Mouse (Mus musculus) kidney, embryonic 14.5 days (tissue): Measurements from ENCODE around the gene Elf2. TPM values are rescaled to one million over a fixed set of nuclear protein-coding genes. Genes with fewer than 3 reads are reported as not detected.

ENCODE experiments used
- ATAC-seq: fragments of 200-750 bp; cut with Nextera tagmentation; 2 replicates; pipeline ENCODE4 v1.8.0; 2017; ENCODE audit warnings: moderate number of reproducible peaks, mild to moderate bottlenecking, moderate TSS enrichment, moderate library complexity; ENCODE audit not compliant: low FRiP score, low TSS enrichment
- H3K27ac ChIP-seq: fragments of 300-500 bp; sonication (generic); 2 replicates; pipeline ENCODE4 v1.5.1; 2014; ENCODE audit warnings: low read depth, mild to moderate bottlenecking, low read length, moderate library complexity, mixed read lengths
- H3K27me3 ChIP-seq: fragments of 300-500 bp; sonication (generic); 2 replicates; pipeline ENCODE4 v1.6.1; 2014; ENCODE audit warnings: mild to moderate bottlenecking, low read length; ENCODE audit not compliant: control insufficient read depth, insufficient read depth
- H3K36me3 ChIP-seq: fragments of 300-500 bp; sonication (generic); 2 replicates; pipeline ENCODE4 v1.6.1; 2014; ENCODE audit warnings: low read length, mixed read lengths; ENCODE audit not compliant: control insufficient read depth, insufficient read depth
- H3K4me1 ChIP-seq: fragments of 300-500 bp; sonication (generic); 2 replicates; pipeline ENCODE4 v1.6.1; 2014; ENCODE audit warnings: low read length, mixed read lengths; ENCODE audit not compliant: control insufficient read depth, insufficient read depth
- H3K4me2 ChIP-seq: fragments of 300-500 bp; sonication (generic); replicated peaks from 2 replicates; pipeline ENCODE4 v1.6.1; 2014; ENCODE audit warnings: low read depth, mild to moderate bottlenecking, low read length
- H3K4me3 ChIP-seq: fragments of 300-500 bp; sonication (generic); 2 replicates; pipeline ENCODE4 v1.5.1; 2014; ENCODE audit warnings: mild to moderate bottlenecking, low read length
- H3K9ac ChIP-seq: fragments of 300-500 bp; sonication (generic); 2 replicates; pipeline ENCODE4 v1.6.1; 2014; ENCODE audit warnings: low read depth, mild to moderate bottlenecking, low read length, moderate library complexity
- H3K9me3 ChIP-seq: fragments of 300-500 bp; sonication (generic); 2 replicates; pipeline ENCODE4 v1.6.1; 2016; ENCODE audit warnings: low read length; ENCODE audit not compliant: control insufficient read depth
- WGBS: fragments of 180-500 bp; shearing (Covaris S2); extraction: QIAGEN DNeasy Blood & Tissue Kit; methylation state at CpG from one replicate; pipeline ENCODE4 v1.1.7; 2014; 5-methylcytosine and 5-hydroxymethylcytosine counted together
- polyA plus RNA-seq: library from polyadenylated mRNA; unstranded; fragments of >200 nt; fragmentation: Nextera tagmentation; extraction: Ambion mirVana; gene quantifications from 2 replicates; pipeline ENCODE4 v1.2.1, GENCODE M21; 2014

Gene Elf2
- polyA plus RNA-seq, 1 experiment from 2014 or later = 61.6 TPM

- Histone ChIP-seq H3K36me3 (no peaks in the 10 kb centered on the region), H3K27ac (no peak overlapping the region), H3K4me3 (no peak overlapping the region), H3K4me2 (no peak overlapping the region), H3K9ac (no peak overlapping the region), H3K9me3 (no peaks in the 10 kb centered on the region), H3K4me1 (peaks cover 3% of the 10 kb centered on the region; the same call in 1 of the 2 replicates), H3K27me3 (no peaks in the 10 kb centered on the region)
- no peak for ATAC-seq
- 93% methylated on average over 6 of the region's 6 CpGs for WGBS
Observed at GRCm38 (mm10) chr3:51230146-51230835, 110.2 kb downstream of the Elf2 start.

- H3K9ac ChIP-seq = no peak overlapping the region
- no peaks in the 10 kb centered on the region for H3K27me3 ChIP-seq
- H3K4me3 ChIP-seq = no peak overlapping the region
- 96% methylated on average over 3 of the region's 3 CpGs for WGBS
- ATAC-seq = no peak
- no peaks in the 10 kb centered on the region for H3K36me3 ChIP-seq
- H3K27ac ChIP-seq = no peak overlapping the region
- H3K4me1 ChIP-seq = peaks cover 3% of the 10 kb centered on the region; the same call in 1 of the 2 replicates
- H3K4me2 ChIP-seq = no peak overlapping the region
- no peaks in the 10 kb centered on the region for H3K9me3 ChIP-seq
Observed at GRCm38 (mm10) chr3:51229226-51229625, 111.2 kb downstream of the Elf2 start.

- Histone ChIP-seq H3K4me3 (no peak overlapping the region), H3K36me3 (no peaks in the 10 kb centered on the region), H3K9me3 (no peaks in the 10 kb centered on the region), H3K4me2 (no peak overlapping the region), H3K9ac (no peak overlapping the region), H3K27me3 (no peaks in the 10 kb centered on the region), H3K4me1 (peaks cover 3% of the 10 kb centered on the region; the same call in 1 of the 2 replicates), H3K27ac (no peak overlapping the region)
- no peak for ATAC-seq
- WGBS = 85% methylated on average over 9 of the region's 9 CpGs
Observed at GRCm38 (mm10) chr3:51228821-51229205, 111.7 kb downstream of the Elf2 start.

GRCm38 (mm10) chr3:51228038-51228820 lies 112.2 kb downstream of the Elf2 start:
- ATAC-seq = no peak
- Histone ChIP-seq H3K27me3 (no peaks in the 10 kb centered on the region), H3K4me3 (no peak overlapping the region), H3K9ac (no peak overlapping the region), H3K4me2 (no peak overlapping the region), H3K36me3 (no peaks in the 10 kb centered on the region), H3K9me3 (no peaks in the 10 kb centered on the region), H3K4me1 (peaks cover 9% of the 10 kb centered on the region), H3K27ac (no peak overlapping the region)
- WGBS = 81% methylated on average over 10 of the region's 10 CpGs

GRCm38 (mm10) chr3:51226601-51227000 lies 113.9 kb downstream of the Elf2 start:
- 0 out of 2 replicates have a peak overlapping the region, but pooled peaks have one; percentile 6 for H3K4me2 ChIP-seq
- 83% methylated on average over 3 of the region's 3 CpGs for WGBS
- H3K9me3 ChIP-seq = no peaks in the 10 kb centered on the region
- no peaks in the 10 kb centered on the region for H3K36me3 ChIP-seq
- H3K9ac ChIP-seq = no peak overlapping the region
- peaks cover 13% of the 10 kb centered on the region for H3K4me1 ChIP-seq
- no peaks in the 10 kb centered on the region for H3K27me3 ChIP-seq
- no peak overlapping the region for H3K27ac ChIP-seq
- ATAC-seq = no peak
- H3K4me3 ChIP-seq = no peak overlapping the region

DNA sequence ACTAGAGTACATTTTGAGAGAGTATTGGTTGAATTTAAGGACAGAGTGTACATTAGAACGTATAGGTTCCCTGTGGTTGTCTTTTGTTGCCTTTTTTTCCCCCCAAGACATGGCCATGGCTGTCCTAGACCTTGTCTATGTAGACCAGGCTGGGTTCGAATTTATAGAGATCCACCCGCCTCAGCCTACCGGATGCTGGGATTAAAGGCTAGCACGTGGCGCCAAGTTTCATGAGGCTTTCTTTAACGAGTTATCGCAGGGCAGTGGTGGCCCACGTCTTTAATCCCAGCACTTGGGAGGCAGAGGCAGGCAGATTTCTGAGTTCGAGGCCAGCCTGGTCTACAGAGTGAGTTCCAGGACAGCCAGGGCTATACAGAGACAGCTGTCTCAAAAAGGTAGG lies 114.5 kb downstream of the Elf2 start:
- WGBS = 97% methylated on average over 10 of the region's 10 CpGs
- H3K27me3 ChIP-seq = no peaks in the 10 kb centered on the region
- no peaks in the 10 kb centered on the region for H3K36me3 ChIP-seq
- no peaks in the 10 kb centered on the region for H3K9me3 ChIP-seq
- peak overlapping the region; percentile 89; the same call in 1 of the 2 replicates for H3K4me3 ChIP-seq
- H3K4me1 ChIP-seq = peaks cover 13% of the 10 kb centered on the region
- peak overlapping the region; percentile 64 for H3K4me2 ChIP-seq
- no peak overlapping the region for H3K9ac ChIP-seq
- no peak overlapping the region for H3K27ac ChIP-seq
- no peak for ATAC-seq

- Histone ChIP-seq H3K36me3 (no peaks in the 10 kb centered on the region), H3K4me1 (peaks cover 13% of the 10 kb centered on the region), H3K4me3 (peak overlapping the region; percentile 89), H3K9ac (peak overlapping the region; percentile 93), H3K4me2 (peak overlapping the region; percentile 64), H3K27me3 (no peaks in the 10 kb centered on the region), H3K27ac (peak overlapping the region; percentile 92), H3K9me3 (no peaks in the 10 kb centered on the region)
- under 1% methylated on average over 38 of the region's 39 CpGs for WGBS
- ATAC-seq = no peak
Observed at GRCm38 (mm10) chr3:51225226-51225750, 115.2 kb downstream of the Elf2 start.

DNA sequence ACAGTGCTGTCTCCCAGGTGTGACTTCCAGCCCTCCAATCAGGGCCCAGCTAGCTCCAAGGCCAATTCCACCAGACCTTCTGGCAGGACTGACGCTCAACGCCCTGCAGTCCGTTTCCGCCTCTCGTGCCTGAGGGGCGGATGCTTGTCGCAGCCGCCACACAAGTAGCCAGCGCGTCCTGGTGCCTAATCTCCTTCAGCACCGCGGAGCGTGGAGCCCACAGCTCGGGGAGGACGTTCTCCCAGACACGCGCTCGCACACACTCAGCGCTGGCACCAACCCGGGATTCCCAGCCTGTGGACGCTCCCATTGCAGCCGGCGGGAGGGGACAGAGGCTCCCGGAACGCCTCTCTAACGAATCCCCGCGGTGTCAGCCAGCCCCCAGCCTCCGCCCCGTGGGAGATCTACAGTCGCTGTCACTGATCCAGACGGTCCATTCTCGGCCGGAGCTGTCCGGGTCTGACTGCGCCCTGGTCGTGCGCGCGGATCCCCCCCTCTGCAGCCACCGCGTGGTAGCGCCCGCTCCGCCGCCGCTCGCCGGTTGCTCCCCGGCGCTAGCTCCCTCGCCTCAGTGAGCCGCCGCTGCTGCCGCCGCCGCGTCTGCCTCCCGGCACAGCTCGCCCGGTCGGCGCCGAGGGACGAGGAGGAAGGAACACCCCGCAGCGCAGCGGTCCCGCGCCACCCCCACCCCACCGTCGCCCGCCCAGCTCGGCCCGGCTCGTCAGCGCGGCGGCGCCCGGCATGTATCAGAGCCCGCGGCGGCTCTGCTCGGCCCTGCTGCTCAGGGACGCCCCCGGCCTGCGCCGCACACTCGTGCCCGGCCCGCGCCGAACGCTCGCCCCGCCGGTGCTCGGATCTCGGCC lies 115.9 kb downstream of the Elf2 start, which contains the start of gene Noct:
Gene Noct, plus strand, starts transcription at position 85 of the 863 bp plus-strand sequence.
- H3K27me3 ChIP-seq = no peaks in the 10 kb centered on the region
- no peaks in the 10 kb centered on the region for H3K36me3 ChIP-seq
- peak within 1 kb of the TSS; percentile 64 for H3K4me2 ChIP-seq
- H3K4me1 ChIP-seq = peaks cover 13% of the 10 kb centered on the region
- peak within 1 kb of the TSS; percentile 89 for H3K4me3 ChIP-seq
- no peaks in the 10 kb centered on the region for H3K9me3 ChIP-seq
- ATAC-seq = peak; percentile 86
- peak within 1 kb of the TSS; percentile 93 for H3K9ac ChIP-seq
- under 1% methylated on average over 75 of the region's 100 CpGs for WGBS
- peak within 1 kb of the TSS; percentile 92 for H3K27ac ChIP-seq
